ENCODE assay signal across 11 mouse cellular contexts in the genomic region with DNA sequence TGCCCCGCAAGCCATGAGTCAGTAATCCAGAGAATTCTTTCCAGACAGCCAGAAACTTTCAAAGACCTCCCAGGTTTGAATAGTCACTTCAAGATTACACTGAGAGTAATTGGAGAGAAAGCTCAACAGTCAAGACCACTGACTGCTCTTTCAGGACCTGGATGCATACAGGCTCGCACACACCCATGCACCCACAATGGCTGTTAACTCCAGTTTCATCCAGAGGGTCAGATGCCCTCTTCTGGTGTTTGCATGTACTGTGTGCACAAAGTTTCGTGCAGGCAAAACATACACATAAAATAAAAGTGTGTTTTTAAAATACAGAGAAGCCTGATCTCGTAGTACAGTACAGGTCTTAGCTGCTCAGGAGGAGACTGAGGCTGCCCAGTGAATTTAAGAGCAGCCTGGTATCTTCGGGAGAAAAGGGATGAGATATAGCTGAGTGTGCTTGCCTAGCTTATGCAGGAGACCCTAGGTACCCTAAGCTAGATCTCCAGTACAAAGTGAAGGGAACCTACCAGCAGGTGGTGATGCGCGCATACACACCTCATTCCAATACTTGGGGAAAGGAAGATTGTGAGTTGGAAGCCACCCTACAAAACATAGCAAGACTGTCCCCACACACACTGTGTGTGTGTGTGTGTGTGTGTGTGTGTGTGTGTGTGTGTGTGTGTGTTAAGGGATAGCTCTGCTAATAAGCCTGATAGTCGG. TPM values are rescaled to one million over a fixed set of nuclear protein-coding genes. Genes with fewer than 3 reads are reported as not detected.
DNase-seq lines count a peak whose midpoint lies in the region; ATAC-seq and TF ChIP-seq lines count a peak whose summit lies in the region.
"Had no signal": no experiment of that assay in that cellular context is flagged by ENCODE, and none has a peak within 500 bp of the region (broad histone marks: within the 10 kb centered on the region; RNA-seq: fewer than 3 reads in every experiment).

No protein-coding gene starts in this region.

- H3K9ac ChIP-seq in forebrain, embryonic 12.5 days, result no peak overlapping the region
- H3K9ac ChIP-seq in forebrain, embryonic 15.5 days (replicated peaks), result no peak overlapping the region
- no peak overlapping the region for H3K9ac ChIP-seq in intestine, embryonic 14.5 days (ENCODE audit: low read length)
- H3K9ac ChIP-seq: neural tube, embryonic 13.5 days had no signal

- ATAC-seq in forebrain, embryonic 12.5 days (ENCODE audit: low FRiP score), result no peak
- no peak for ATAC-seq in forebrain, embryonic 15.5 days (replicated peaks)
- no peak for ATAC-seq in intestine, embryonic 14.5 days (replicated peaks; ENCODE audit: low FRiP score, low TSS enrichment, low read depth)

- peak; percentile 71 for TF ChIP-seq CTCF in layer of hippocampus, adult 2 months (conservative IDR thresholded peaks at IDR 0.05)

- 69% methylated on average over 8 of the region's 8 CpGs for WGBS in forebrain, embryonic 12.5 days
- 66% methylated on average over 8 of the region's 8 CpGs for WGBS in forebrain, embryonic 15.5 days
- WGBS in intestine, embryonic 14.5 days, result 80% methylated on average over 8 of the region's 8 CpGs

- no peak for DNase-seq in layer of hippocampus, adult 2 months (ENCODE audit: low spot score in 2 of 2)
- DNase-seq in layer of hippocampus, adult 18-20 months (ENCODE audit: low spot score in 2 of 2), result no peak
- peak; percentile 70 for DNase-seq in ES-CJ7 (ENCODE audit: low read depth, low spot score)
- no peak for DNase-seq in intestine, embryonic 14.5 days (ENCODE audit: low spot score)
- DNase-seq in thymus, postnatal 0 days (ENCODE audit: low spot score), result no peak
- no peak for DNase-seq in spleen, adult 12 weeks (ENCODE audit: low spot score)
- DNase-seq: heart, postnatal 36 days; layer of hippocampus, postnatal 36 days had no signal

- no peaks in the 10 kb centered on the region for H3K27me3 ChIP-seq in forebrain, embryonic 12.5 days
- H3K27me3 ChIP-seq in forebrain, embryonic 15.5 days, result no peaks in the 10 kb centered on the region
- H3K27me3 ChIP-seq in intestine, embryonic 14.5 days (replicated peaks; ENCODE audit: control insufficient read depth, insufficient read depth, low read length), result no peaks in the 10 kb centered on the region
- H3K27me3 ChIP-seq: neural tube, embryonic 13.5 days had no signal

- peak overlapping the region; percentile 50; the same call in 1 of the 2 replicates for H3K27ac ChIP-seq in forebrain, embryonic 12.5 days
- H3K27ac ChIP-seq in forebrain, embryonic 15.5 days (replicated peaks), result no peak overlapping the region
- no peak overlapping the region for H3K27ac ChIP-seq in layer of hippocampus, adult 2 months
- peak overlapping the region; percentile 70; the same call in 1 of the 2 replicates for H3K27ac ChIP-seq in intestine, embryonic 14.5 days (ENCODE audit: low read depth)

- no peak overlapping the region for H3K4me2 ChIP-seq in forebrain, embryonic 12.5 days
- H3K4me2 ChIP-seq in forebrain, embryonic 15.5 days (replicated peaks), result no peak overlapping the region
- H3K4me2 ChIP-seq in intestine, embryonic 14.5 days (ENCODE audit: low read length), result no peak overlapping the region
- H3K4me2 ChIP-seq: neural tube, embryonic 13.5 days had no signal

- no peak overlapping the region for H3K4me3 ChIP-seq in forebrain, embryonic 12.5 days (replicated peaks)
- no peak overlapping the region for H3K4me3 ChIP-seq in forebrain, embryonic 15.5 days
- no peak overlapping the region for H3K4me3 ChIP-seq in layer of hippocampus, adult 2 months
- H3K4me3 ChIP-seq in intestine, embryonic 14.5 days (ENCODE audit: low read depth, low read length), result no peak overlapping the region
- H3K4me3 ChIP-seq: neural tube, embryonic 13.5 days had no signal

- H3K4me1 ChIP-seq in forebrain, embryonic 12.5 days, result peaks cover 75% of the 10 kb centered on the region
- peaks cover 68% of the 10 kb centered on the region for H3K4me1 ChIP-seq in forebrain, embryonic 15.5 days
- H3K4me1 ChIP-seq in intestine, embryonic 14.5 days (replicated peaks; ENCODE audit: control insufficient read depth, insufficient read depth, low read length), result peaks cover 87% of the 10 kb centered on the region

- H3K9me3 ChIP-seq in forebrain, embryonic 12.5 days, result no peaks in the 10 kb centered on the region
- no peaks in the 10 kb centered on the region for H3K9me3 ChIP-seq in forebrain, embryonic 15.5 days
- no peaks in the 10 kb centered on the region for H3K9me3 ChIP-seq in intestine, embryonic 14.5 days (ENCODE audit: control insufficient read depth, low read length)
- H3K9me3 ChIP-seq: neural tube, embryonic 13.5 days had no signal

- H3K36me3 ChIP-seq in forebrain, embryonic 12.5 days (replicated peaks), result no peaks in the 10 kb centered on the region
- no peaks in the 10 kb centered on the region for H3K36me3 ChIP-seq in forebrain, embryonic 15.5 days
- no peaks in the 10 kb centered on the region for H3K36me3 ChIP-seq in intestine, embryonic 14.5 days (ENCODE audit: control insufficient read depth, insufficient read depth, low read length)
- H3K36me3 ChIP-seq: neural tube, embryonic 13.5 days had no signal

RNA-seq across cellular contexts. Expression of a gene that starts 9.8 kb away (rescaled TPM):
- polyA plus RNA-seq in forebrain, embryonic 12.5 days (2016; fragmentation: Nextera tagmentation; extraction: Ambion mirVana), result 78.4 and 89.6 TPM in 2 replicates
- 43.5 and 48.1 TPM in 2 replicates for polyA plus RNA-seq in forebrain, embryonic 15.5 days (2015; fragmentation: Nextera tagmentation; extraction: Ambion mirVana)
- 10 to 100 TPM; 47.6 to 49.5 TPM for total RNA-seq in layer of hippocampus, adult 2 months (2021)
- total RNA-seq in layer of hippocampus, adult 18-20 months (2021), result 10 to 100 TPM; 56.7 to 61.5 TPM
- polyA plus RNA-seq in intestine, embryonic 14.5 days (2014; fragmentation: Nextera tagmentation; extraction: Ambion mirVana), result 105 and 119 TPM in 2 replicates
- polyA plus RNA-seq in thymus, postnatal 0 days (2015; fragmentation: Nextera tagmentation; extraction: Ambion mirVana), result 23.6 and 24.2 TPM in 2 replicates

RNA-seq across cellular contexts. Expression of a gene that starts 10.8 kb away (rescaled TPM):
- 133 and 141 TPM in 2 replicates for polyA plus RNA-seq in forebrain, embryonic 12.5 days (2016; fragmentation: Nextera tagmentation; extraction: Ambion mirVana)
- polyA plus RNA-seq in forebrain, embryonic 15.5 days (2015; fragmentation: Nextera tagmentation; extraction: Ambion mirVana), result 80.3 and 87.4 TPM in 2 replicates
- total RNA-seq in layer of hippocampus, adult 2 months (2021), result 10 to 100 TPM; 44.1 to 47.4 TPM
- 10 to 100 TPM; 55.5 to 61.8 TPM for total RNA-seq in layer of hippocampus, adult 18-20 months (2021)
- polyA plus RNA-seq in intestine, embryonic 14.5 days (2014; fragmentation: Nextera tagmentation; extraction: Ambion mirVana), result 112 and 117 TPM in 2 replicates
- 11.2 and 11.9 TPM in 2 replicates for polyA plus RNA-seq in thymus, postnatal 0 days (2015; fragmentation: Nextera tagmentation; extraction: Ambion mirVana)

Comparison
In these comparisons a context has a peak if more than half of its experiments do, and no peak if none do; other contexts are left out.
1. H3K27ac ChIP-seq: peak in forebrain, embryonic 12.5 days (single experiment) and intestine, embryonic 14.5 days (single experiment); none in forebrain, embryonic 15.5 days (single experiment) and layer of hippocampus, adult 2 months (single experiment).